Mouse (Mus musculus) limb, embryonic 15.5 days (tissue): ENCODE measurements around the gene Arhgap24. TPM values are rescaled to one million over a fixed set of nuclear protein-coding genes. Genes with fewer than 3 reads are reported as not detected.
A peak's percentile ranks its signal among the peaks of the same experiment; 100 is the strongest.

Experiments
- ATAC-seq: fragments of 200-750 bp; cut with Nextera tagmentation; 2 replicates; pipeline ENCODE4 v1.8.0; 2017; ENCODE audit warnings: low read depth, moderate TSS enrichment; ENCODE audit not compliant: insufficient number of reproducible peaks, low FRiP score, low TSS enrichment
- H3K27ac ChIP-seq: fragments of 300-500 bp; sonication (generic); 2 replicates; pipeline ENCODE4 v1.5.1; 2015; ENCODE audit warnings: moderate library complexity, mild to moderate bottlenecking, inconsistent platforms
- H3K27me3 ChIP-seq: fragments of 300-500 bp; sonication (generic); 2 replicates; pipeline ENCODE4 v1.6.1; 2015; ENCODE audit warnings: inconsistent platforms
- H3K36me3 ChIP-seq: fragments of 300-500 bp; sonication (generic); 2 replicates; pipeline ENCODE4 v1.6.1; 2015; ENCODE audit warnings: inconsistent platforms
- H3K4me1 ChIP-seq: fragments of 300-500 bp; sonication (generic); 2 replicates; pipeline ENCODE4 v1.6.1; 2015; ENCODE audit warnings: inconsistent platforms
- H3K4me2 ChIP-seq: fragments of 300-500 bp; sonication (generic); 2 replicates; pipeline ENCODE4 v1.6.1; 2015; ENCODE audit warnings: mild to moderate bottlenecking, inconsistent platforms
- H3K4me3 ChIP-seq: fragments of 300-500 bp; sonication (generic); 2 replicates; pipeline ENCODE4 v1.5.1; 2015; ENCODE audit warnings: mild to moderate bottlenecking, inconsistent platforms
- H3K9ac ChIP-seq: fragments of 300-500 bp; sonication (generic); 2 replicates; pipeline ENCODE4 v1.6.1; 2015; ENCODE audit warnings: inconsistent platforms
- H3K9me3 ChIP-seq: fragments of 300-500 bp; sonication (generic); 2 replicates; pipeline ENCODE4 v1.6.1; 2016; ENCODE audit warnings: inconsistent platforms
- WGBS: fragments of 180-500 bp; shearing (Covaris S2); methylation state at CpG from one replicate; pipeline ENCODE4 v1.1.7; 2015; 5-methylcytosine and 5-hydroxymethylcytosine counted together
- polyA plus RNA-seq: library from polyadenylated mRNA; unstranded; fragments of >200 nt; fragmentation: Nextera tagmentation; extraction: Ambion mirVana; gene quantifications from 2 replicates; pipeline ENCODE4 v1.2.1, GENCODE M21; 2015

Gene Arhgap24
- polyA plus RNA-seq, 1 experiment from 2014 or later = 34.0 TPM

DNA sequence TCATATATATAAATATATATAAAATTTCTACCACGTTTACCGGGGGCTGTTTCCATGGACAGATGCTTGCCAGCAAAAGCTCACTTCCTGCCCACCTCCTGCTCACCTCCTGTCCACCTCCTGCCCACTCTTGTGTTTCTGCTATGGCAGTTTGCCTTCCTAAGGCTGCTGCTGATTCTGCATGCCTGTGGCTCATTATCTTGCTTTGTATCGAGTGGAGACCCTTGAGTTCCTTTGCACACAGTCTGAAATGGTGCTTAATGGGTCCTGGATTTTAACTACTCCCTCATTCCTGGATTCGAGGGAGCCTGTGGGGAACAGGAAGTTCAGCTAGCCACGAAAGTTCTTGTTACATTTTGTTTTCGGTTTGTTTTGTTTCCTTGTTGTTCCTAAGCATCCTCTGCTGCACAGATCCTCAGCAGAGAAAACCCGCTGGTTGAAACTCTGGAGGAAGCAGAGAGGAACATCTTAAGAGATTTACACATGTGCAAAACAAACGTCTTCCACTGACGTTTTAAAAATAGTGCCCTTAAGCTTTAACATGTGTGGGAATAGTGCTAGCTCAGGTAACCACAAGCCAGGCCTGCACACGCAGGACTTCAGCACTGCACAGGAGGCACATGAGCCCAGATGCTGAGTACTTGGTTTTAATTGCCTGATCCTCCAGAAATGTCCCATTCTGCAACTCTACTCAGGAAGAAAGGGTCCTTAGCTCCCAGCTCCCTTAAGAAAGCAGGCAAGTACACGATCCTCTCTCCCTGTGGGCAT, 69.9 kb downstream of the Arhgap24 start:
- H3K27ac ChIP-seq = peak overlapping the region; percentile 71
- H3K4me3 ChIP-seq = no peak overlapping the region
- no peak for ATAC-seq
- no peaks in the 10 kb centered on the region for H3K9me3 ChIP-seq
- 0 out of 2 replicates have a peak, but pooled peaks cover 3% of the 10 kb centered on the region for H3K36me3 ChIP-seq
- H3K4me1 ChIP-seq = peaks cover 15% of the 10 kb centered on the region
- no peaks in the 10 kb centered on the region for H3K27me3 ChIP-seq
- 11% methylated on average over 11 of the region's 11 CpGs for WGBS
- no peak overlapping the region for H3K9ac ChIP-seq
- H3K4me2 ChIP-seq = peak overlapping the region; percentile 26; the same call in 1 of the 2 replicates

DNA sequence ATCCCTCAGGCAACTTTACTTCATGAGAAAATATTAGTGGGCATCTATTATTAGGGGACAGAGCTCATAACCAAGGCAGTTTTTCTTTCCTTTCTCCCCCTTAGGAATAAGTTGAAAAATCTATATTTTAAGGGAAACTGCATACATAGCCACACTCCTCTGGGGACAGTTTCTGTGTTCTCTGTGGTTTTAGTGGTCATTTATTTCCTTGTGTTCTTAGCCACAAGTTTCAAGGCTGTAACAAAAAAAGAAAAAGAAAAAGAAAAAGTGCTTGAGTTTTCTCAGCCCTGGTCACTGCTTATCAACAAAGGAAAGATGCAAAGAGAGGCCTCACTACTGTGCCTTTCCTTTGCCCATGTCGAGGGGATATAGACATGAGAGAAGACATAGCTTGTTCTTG, 71.3 kb downstream of the Arhgap24 start:
- Histone ChIP-seq H3K4me3 (no peak overlapping the region), H3K9me3 (no peaks in the 10 kb centered on the region), H3K4me1 (peaks cover 15% of the 10 kb centered on the region), H3K27ac (no peak overlapping the region), H3K36me3 (0 out of 2 replicates have a peak, but pooled peaks cover 3% of the 10 kb centered on the region), H3K9ac (no peak overlapping the region), H3K27me3 (no peaks in the 10 kb centered on the region), H3K4me2 (no peak overlapping the region)
- ATAC-seq = no peak
- WGBS = 88% methylated on average over 1 of the region's 1 CpGs

DNA sequence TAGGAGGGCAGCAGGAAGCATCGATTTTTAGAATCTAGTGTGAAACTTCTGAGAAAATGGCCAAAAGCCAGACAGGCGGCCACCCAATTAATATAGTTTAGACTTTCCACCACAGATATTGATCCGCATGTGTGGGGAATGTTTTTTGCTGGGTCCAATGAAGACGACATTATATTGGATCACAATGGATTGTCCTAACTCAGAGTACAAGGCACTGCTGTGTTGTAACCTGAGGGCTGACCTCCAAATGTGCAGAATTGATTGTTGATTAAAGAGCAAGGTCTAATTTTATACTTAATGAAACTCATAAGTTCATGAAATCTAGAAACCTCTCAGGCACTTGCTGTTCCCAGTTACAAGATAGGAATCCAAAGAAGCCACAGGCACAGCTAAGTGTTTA, 74.8 kb downstream of the Arhgap24 start:
- 0 out of 2 replicates have a peak, but pooled peaks cover 3% of the 10 kb centered on the region for H3K36me3 ChIP-seq
- H3K9ac ChIP-seq = no peak overlapping the region
- H3K4me2 ChIP-seq = no peak overlapping the region
- 88% methylated on average over 4 of the region's 4 CpGs for WGBS
- peaks cover 5% of the 10 kb centered on the region for H3K4me1 ChIP-seq
- ATAC-seq = no peak
- no peaks in the 10 kb centered on the region for H3K27me3 ChIP-seq
- H3K4me3 ChIP-seq = no peak overlapping the region
- no peaks in the 10 kb centered on the region for H3K9me3 ChIP-seq
- H3K27ac ChIP-seq = no peak overlapping the region

DNA sequence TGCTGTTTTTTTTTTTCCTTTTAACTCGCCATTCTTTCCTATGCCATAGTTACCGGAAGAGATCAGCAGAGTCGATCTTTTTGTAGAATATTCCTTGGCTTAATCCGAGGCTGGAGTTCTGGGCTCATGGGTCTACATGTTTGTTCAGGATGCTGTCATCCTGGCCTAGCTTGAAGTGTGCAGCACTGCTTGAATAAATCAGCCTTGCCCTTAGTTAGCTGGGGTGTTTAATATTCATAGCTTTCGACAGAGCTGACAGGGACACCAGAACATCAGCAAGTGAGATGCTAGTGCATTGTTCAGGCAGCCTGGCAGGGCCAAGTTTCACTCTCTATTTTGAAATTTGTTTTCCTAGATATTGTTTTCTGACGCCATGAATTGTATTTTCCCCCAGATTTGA, 79.1 kb downstream of the Arhgap24 start:
- 79% methylated on average over 6 of the region's 6 CpGs for WGBS
- Histone ChIP-seq H3K9ac (no peak overlapping the region), H3K9me3 (no peaks in the 10 kb centered on the region), H3K27ac (no peak overlapping the region), H3K4me1 (no peaks in the 10 kb centered on the region), H3K4me3 (no peak overlapping the region), H3K4me2 (no peak overlapping the region), H3K36me3 (no peaks in the 10 kb centered on the region), H3K27me3 (no peaks in the 10 kb centered on the region)
- no peak for ATAC-seq

DNA sequence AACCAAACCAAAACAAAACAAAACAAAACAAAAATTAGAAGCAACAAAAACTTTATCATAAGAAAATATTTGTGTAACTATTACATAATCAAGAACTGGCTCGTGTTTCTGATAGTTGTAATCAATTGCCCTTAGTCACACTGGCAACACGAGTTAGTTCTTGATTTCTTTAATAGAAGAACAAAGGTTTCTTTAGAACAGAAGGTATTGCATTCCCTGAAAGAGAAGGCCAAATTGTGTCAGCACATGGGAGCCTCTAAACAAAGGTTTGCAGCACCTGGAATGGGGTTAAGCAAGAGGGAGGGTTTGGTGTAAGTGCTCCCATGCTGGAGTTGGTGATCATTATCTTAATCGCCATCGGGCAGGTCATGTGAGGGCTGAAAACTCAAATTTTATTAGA, 82.8 kb downstream of the Arhgap24 start:
- H3K27me3 ChIP-seq = no peaks in the 10 kb centered on the region
- H3K9me3 ChIP-seq = no peaks in the 10 kb centered on the region
- H3K4me3 ChIP-seq = no peak overlapping the region
- no peaks in the 10 kb centered on the region for H3K36me3 ChIP-seq
- no peak for ATAC-seq
- 57% methylated on average over 4 of the region's 4 CpGs for WGBS
- H3K4me2 ChIP-seq = no peak overlapping the region
- H3K27ac ChIP-seq = no peak overlapping the region
- no peak overlapping the region for H3K9ac ChIP-seq
- no peaks in the 10 kb centered on the region for H3K4me1 ChIP-seq

DNA sequence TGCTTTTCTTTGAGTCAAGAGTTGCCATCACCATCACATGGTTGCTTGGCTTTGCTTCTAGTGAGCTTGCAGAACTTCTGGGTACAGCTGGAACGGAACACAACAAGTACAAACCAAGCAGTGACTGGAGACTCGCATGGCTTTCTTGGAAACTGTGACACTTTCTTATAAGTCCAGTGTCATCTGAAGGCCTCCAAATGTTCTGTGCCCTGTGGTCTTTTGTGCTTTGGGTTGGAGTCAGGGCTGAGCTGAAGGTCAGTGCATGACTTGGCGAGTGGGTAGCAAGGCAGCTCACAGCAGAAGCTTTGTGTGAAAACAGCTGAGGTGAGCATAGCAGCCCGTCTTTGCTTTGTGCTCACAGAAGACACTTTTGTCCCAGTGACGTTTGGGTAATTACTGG, 87.6 kb downstream of the Arhgap24 start:
- Histone ChIP-seq H3K9me3 (no peaks in the 10 kb centered on the region), H3K4me2 (no peak overlapping the region), H3K4me1 (no peaks in the 10 kb centered on the region), H3K27me3 (no peaks in the 10 kb centered on the region), H3K9ac (no peak overlapping the region), H3K36me3 (no peaks in the 10 kb centered on the region), H3K4me3 (no peak overlapping the region), H3K27ac (no peak overlapping the region)
- 74% methylated on average over 5 of the region's 5 CpGs for WGBS
- ATAC-seq = no peak

DNA sequence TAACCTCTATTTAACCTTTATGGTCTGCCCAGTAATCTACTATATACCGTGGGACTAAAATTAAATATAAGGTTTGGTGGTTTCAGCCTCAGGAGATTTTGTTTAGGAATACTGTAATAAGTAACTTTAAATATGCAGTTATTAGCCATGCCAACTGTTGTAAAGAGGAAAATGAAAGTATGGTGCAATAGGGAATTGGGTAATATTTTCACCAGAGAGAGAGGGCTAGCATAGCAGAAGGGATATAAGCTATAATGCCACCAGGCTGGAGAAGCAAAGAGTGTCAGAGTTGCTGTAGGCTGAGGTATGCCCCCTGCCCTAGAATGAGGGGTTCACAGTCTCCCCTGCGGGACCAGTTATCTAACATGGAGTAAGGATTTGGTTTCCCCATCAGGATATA, 90.3 kb downstream of the Arhgap24 start:
- ATAC-seq = no peak
- Histone ChIP-seq H3K9ac (no peak overlapping the region), H3K4me1 (no peaks in the 10 kb centered on the region), H3K36me3 (no peaks in the 10 kb centered on the region), H3K27me3 (no peaks in the 10 kb centered on the region), H3K4me3 (no peak overlapping the region), H3K9me3 (no peaks in the 10 kb centered on the region), H3K4me2 (no peak overlapping the region), H3K27ac (no peak overlapping the region)
- 70% methylated on average over 2 of the region's 2 CpGs for WGBS

DNA sequence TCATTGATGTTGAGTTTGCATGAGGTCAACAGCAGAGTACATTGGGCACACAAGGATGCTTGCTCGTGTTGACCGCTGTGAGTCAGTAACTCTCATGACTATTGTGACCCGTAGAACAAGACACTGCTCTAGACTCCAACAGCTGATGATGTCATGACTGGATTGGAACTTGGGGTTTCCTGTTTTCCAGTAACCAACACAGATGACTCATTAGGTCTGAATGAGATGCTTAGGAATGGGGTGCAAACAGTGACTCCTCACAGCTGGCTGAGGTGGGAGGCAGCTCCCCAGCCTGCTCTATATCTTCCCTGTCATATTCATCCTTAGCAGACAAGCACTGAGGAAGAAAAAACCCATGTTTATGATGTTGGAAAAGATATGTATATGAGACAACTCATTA, 95.6 kb downstream of the Arhgap24 start:
- 91% methylated on average over 3 of the region's 3 CpGs for WGBS
- no peak for ATAC-seq
- Histone ChIP-seq H3K27ac (no peak overlapping the region), H3K4me1 (no peaks in the 10 kb centered on the region), H3K27me3 (no peaks in the 10 kb centered on the region), H3K9ac (no peak overlapping the region), H3K4me3 (no peak overlapping the region), H3K4me2 (no peak overlapping the region), H3K36me3 (no peaks in the 10 kb centered on the region), H3K9me3 (no peaks in the 10 kb centered on the region)

DNA sequence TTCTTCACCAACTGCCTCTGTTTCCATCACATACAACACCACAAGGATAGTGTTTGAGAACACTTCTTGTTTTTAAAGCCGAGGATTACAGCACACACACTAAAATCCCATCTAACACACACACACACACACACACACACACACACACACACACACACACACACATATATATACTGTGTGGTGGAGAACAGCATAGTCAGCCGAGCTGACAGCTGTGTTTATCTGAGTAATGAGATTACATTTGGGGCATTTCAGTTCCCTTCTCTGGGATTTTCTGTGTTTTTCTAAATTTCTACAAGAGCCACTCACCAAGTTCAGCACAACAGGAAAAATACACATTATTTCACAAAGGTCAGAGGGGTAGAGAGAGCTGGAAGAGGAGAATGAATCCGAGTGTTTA, 96.5 kb downstream of the Arhgap24 start:
- ATAC-seq = no peak
- Histone ChIP-seq H3K27me3 (no peaks in the 10 kb centered on the region), H3K4me2 (no peak overlapping the region), H3K36me3 (no peaks in the 10 kb centered on the region), H3K9ac (no peak overlapping the region), H3K4me1 (no peaks in the 10 kb centered on the region), H3K27ac (no peak overlapping the region), H3K9me3 (no peaks in the 10 kb centered on the region), H3K4me3 (no peak overlapping the region)
- 46% methylated on average over 3 of the region's 3 CpGs for WGBS

DNA sequence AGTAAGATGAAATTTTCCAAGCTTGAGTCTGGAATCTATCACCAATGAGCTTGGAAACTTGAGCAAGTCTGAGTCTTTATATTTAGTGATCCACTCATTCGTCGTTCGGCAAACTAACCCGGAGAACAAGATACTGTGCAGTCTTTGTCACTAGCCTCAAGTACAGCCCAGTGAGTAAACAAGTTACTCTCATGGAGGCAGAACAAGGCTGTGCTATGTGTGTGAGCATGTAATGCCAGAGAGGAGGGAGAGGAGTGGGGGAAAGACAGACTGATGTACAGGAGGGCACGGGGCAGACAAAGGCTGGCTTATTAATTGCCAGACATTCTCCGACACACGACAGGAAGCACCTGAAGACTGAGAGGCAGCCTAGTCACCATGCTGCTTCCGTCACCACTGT, 97.2 kb downstream of the Arhgap24 start:
- no peak for ATAC-seq
- WGBS = 70% methylated on average over 8 of the region's 8 CpGs
- Histone ChIP-seq H3K36me3 (no peaks in the 10 kb centered on the region), H3K27ac (no peak overlapping the region), H3K4me2 (no peak overlapping the region), H3K4me3 (no peak overlapping the region), H3K27me3 (no peaks in the 10 kb centered on the region), H3K9ac (no peak overlapping the region), H3K4me1 (no peaks in the 10 kb centered on the region), H3K9me3 (no peaks in the 10 kb centered on the region)

DNA sequence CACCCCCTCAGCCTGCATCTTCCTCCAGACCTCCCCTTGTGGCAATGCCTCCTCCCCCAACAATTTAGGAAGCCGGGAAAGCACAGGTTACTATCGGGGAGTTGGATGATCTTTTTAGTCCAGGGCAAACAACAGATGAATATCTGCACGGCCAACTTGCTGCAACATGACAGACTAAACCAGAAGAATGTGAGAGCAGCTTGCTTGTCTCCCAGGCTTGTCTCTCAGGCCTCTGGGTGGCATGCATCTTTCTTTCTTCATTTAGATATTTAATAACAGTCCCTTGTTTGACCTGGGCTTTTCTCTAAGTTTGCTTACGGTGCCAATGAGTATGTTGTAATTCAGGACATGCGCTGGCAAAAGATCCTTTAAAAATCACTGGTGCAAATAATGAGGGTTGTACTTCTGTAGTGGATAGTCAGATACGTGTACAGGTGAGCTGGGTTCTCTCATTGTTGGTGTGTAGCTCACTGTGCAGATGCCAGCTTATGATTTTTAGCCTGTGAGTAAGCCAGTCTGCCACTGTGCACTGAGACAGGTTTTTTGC, 101.7 kb downstream of the Arhgap24 start:
- Histone ChIP-seq H3K27me3 (no peaks in the 10 kb centered on the region), H3K4me1 (no peaks in the 10 kb centered on the region), H3K36me3 (no peaks in the 10 kb centered on the region), H3K9me3 (no peaks in the 10 kb centered on the region), H3K4me3 (no peak overlapping the region), H3K4me2 (no peak overlapping the region), H3K9ac (no peak overlapping the region), H3K27ac (peak overlapping the region; percentile 27; the same call in 1 of the 2 replicates)
- no peak for ATAC-seq
- 58% methylated on average over 6 of the region's 6 CpGs for WGBS

DNA sequence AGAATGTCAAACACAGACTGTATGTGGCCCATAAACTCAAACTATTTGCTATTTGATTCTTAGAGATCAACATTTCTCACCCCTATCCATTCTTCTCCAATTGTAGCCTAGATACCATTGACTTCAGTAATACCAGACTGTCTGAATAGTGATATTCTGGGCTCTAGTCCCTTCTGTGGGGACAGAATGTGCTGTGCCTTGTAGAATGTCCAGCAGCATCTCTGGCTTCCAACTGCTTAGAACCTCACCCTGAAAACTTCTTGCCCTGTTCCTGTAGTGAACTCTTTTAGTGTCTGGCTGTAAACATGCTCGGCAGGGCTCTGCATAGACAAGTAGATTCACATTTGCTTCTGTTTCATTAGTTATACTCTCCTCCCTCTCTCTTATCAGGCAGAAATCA, 110.2 kb downstream of the Arhgap24 start:
- Histone ChIP-seq H3K36me3 (no peaks in the 10 kb centered on the region), H3K27me3 (no peaks in the 10 kb centered on the region), H3K9me3 (no peaks in the 10 kb centered on the region), H3K4me1 (no peaks in the 10 kb centered on the region), H3K4me3 (no peak overlapping the region), H3K4me2 (no peak overlapping the region), H3K27ac (no peak overlapping the region), H3K9ac (no peak overlapping the region)
- no peak for ATAC-seq
- WGBS = 54% methylated on average over 1 of the region's 1 CpGs
